Mouse (Mus musculus) left cerebral cortex, adult 6 months (tissue): ENCODE measurements around the gene Cdkn2b. TPM values are rescaled to one million over a fixed set of nuclear protein-coding genes. Genes with fewer than 3 reads are reported as not detected.

ENCODE experiments used
- long read RNA-seq, 2 experiments: library from polyadenylated mRNA; unstranded; transcript quantifications; one replicate each; pipeline ENCODE4 v2.0.0; 2019 to 2020
- polyA plus RNA-seq: library from polyadenylated mRNA; unstranded; fragments of <200 nt; fragmentation: Nextera tagmentation; gene quantifications from 2 replicates; pipeline ENCODE4 v1.2.3, GENCODE M21; 2021

Gene Cdkn2b
- 1.1 and 1.3 TPM in 2 replicates for polyA plus RNA-seq
- long read RNA-seq, experiment 1, partial matches to known transcripts, result 0 of 3 reads
- long read RNA-seq, experiment 1, other reads (novel, unspliced or antisense), result 1 of 3 reads
- long read RNA-seq, experiment 2, partial matches to known transcripts, result 0 of 2 reads
- long read RNA-seq, experiment 2, other reads (novel, unspliced or antisense), result 0 of 2 reads

GRCm38 (mm10) chr4:89310491-89311254, at the start of gene Cdkn2b:
Gene Cdkn2b (minus strand): TSS chr4:89311039.

GRCm38 (mm10) chr4:89294486-89295440, 16.1 kb downstream of the Cdkn2b start, which contains the start of gene Cdkn2a:
Gene Cdkn2a (minus strand): TSS chr4:89294653.

Other genes with a start within 250 kb of the Cdkn2b start
- 6.5 and 6.6 TPM in 2 replicates for gene Mtap, start 173.9 kb downstream of the Cdkn2b start, polyA plus RNA-seq
- not detected in 2 replicates for gene Cdkn2a, start 16.4 kb downstream of the Cdkn2b start, polyA plus RNA-seq